Mouse (Mus musculus) lung, postnatal 14 days (tissue): ENCODE measurements around the gene 4930544D05Rik.
"Not testable (repeated sequence)": the region's sequence is repeated elsewhere in the genome, so short reads cannot be mapped to it uniquely, and the experiment has no call there.

Experiments
- DNase-seq: peaks from one replicate; pipeline ENCODE4 v3.0.0; 2021

4930544D05Rik gene

DNA sequence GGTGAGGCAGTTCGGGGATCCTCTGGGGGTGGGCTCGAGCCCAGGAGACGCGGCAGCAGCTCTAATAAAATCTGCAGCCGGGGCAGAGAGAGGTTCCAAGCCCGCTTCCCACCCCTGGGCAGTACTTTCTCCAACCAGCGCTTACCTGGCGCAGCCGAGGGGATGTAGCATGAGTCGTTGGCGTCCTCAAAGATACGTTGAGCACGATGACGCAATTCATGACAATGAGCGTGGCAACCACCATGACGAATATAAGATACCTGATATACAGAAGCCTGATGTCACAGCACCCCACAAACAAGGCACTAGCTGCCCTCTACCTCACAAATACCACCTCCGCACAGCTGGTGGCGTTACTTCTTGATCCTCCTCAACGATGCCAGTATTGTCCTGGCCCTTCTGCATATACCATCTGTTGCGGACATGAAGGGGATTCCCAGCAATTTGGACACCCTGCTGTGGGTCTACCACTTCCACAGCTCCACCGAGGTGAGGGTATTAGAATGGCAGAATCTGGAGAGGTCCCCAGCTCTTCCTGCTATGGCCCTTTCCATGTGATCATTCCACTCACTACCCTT lies at the start of gene 4930544D05Rik:
4930544D05Rik (plus strand) TSS at position 333 of the 578 bp plus-strand sequence.
- no peak for DNase-seq

DNA sequence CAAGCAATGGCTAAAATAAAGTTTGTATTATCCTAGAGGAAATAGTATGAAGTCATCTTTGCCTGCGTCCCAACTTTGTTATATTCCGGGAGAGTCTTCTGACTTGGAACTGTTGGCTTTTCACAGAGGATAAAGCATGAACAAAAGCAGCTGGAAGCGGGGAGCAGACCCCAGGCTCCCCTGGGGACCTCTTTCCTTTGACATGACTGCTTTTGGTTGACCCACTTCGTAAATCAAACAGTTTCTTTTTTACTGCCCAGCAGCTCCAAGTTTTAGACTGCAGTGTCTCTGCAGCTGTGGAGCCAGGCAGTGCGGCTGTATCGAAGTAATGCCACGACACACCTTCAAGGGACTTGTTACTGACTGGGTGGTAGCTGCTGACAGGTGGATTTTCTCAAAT lies 49.1 kb upstream of the 4930544D05Rik start:
- DNase-seq = no peak

DNA sequence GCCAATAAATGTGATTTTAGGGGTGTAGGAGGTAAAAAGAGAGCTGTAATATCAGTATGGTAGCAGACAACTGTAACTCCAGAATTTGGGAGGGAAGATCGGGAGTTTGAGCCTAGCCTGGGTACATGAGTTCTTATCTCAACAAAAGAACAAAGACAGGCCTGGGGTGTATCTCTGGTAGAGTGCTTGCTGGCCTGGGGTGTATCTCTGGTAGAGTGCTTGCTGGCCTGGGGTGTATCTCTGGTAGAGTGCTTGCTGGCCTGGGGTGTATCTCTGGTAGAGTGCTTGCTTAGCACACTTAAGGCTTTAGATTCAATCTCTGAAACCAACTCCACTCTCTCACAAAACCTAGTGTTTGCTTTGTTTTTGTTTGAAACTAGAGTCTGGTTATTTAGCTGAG lies 45.0 kb upstream of the 4930544D05Rik start:
- DNase-seq = not testable (repeated sequence)

DNA sequence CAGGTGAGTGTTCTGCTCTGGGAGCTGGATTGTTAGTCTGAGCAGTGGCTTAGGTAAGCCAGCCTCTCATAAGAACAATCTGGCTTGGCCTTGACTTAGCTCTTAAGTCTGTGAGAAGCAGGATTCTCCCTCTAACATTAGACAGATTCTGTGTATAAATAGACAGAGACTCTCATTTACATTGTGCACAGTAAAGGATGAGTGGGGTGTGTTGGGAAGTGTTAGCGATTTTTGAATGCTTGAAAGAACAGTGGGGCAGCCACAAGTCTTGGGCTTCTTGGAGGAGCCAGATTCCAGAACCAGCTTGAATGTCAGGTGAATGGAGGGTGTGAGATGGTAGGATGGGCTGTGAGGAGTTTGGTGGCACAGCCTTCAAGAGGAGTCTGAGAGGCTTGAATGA lies 44.0 kb upstream of the 4930544D05Rik start:
- no peak for DNase-seq

DNA sequence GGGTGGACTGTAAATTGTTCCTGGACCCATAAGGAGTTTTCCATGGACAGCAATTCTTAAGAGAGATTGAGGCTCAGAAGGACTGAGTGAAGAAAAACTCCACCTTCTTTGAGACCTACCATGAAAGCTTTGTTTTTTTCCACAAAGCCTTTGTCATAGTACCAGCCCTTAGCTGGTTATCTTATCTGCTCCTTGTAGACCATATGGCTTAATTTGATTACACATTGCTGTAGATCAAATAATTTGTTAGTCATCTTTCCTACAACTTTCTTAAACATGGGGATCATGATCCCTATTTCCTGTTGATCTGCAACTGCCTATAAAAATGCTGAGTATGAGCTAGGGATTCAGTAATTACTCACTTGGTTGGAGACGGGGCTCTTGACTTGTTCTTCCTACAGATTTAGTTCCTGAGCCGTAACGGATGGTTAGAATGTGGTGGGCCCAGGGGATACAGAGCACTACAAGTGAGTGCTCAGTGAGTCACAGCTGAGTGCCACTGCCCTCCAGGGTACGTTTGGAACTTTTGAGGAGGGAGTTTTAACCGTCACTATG lies 43.2 kb upstream of the 4930544D05Rik start:
- DNase-seq = no peak

DNA sequence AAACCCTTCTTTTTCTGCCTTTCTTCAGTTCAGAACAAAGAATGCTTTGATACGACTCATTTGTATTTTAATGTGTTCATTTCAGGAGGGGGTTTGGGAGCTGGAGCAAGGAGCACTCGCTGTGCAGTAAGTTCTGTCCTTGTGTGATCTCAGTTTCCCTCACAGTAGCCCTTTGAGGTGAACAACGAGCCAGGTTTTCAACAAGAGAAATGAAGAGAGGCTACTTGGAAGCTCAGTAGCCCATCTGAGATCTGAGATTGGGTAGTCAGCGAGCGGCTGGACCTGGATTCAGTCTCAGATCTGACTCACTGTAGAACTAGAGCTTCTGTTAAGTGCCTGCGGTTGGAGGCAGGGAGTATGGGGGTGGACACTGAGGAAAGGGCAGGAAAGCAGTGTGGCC lies 41.8 kb upstream of the 4930544D05Rik start:
- no peak for DNase-seq

DNA sequence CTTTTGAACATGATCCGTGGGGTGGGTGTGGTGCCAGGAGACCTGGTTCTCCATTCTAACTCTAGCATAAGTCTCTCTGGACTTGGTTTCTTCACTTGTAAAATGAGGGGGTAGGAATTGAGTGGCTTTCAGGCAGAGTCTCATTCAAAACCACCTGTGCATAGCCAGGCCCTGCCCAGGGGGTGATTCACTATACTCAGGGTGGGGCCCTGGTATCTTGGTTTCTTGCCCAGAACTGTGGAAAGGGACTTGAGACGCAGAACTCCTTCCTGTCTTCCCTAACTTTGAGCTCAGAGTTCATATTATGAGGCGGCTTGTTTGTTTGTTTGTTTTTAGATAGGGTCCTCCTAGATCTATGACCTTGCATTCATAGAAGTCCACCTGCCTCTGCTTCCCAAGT lies 38.4 kb upstream of the 4930544D05Rik start:
- DNase-seq = no peak

DNA sequence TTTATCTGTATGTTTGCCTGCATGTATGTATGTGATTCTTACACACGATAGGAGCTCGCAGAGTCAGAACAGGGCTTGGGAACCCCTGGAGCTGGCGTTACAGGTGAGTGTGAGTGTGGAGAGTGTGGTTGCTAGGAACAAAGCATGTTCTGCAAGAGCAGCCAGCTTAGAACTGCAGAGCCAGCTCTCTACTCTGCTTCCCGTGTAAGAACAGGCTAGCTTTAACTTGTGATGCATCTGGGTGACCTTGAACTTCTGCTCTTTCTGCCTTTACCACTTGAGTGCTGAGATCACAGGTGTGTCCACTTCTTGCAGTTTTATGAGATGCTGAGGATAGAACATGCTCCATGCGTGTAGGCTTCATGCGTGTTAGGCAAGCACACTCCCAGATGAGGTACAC lies 36.7 kb upstream of the 4930544D05Rik start:
- no peak for DNase-seq

DNA sequence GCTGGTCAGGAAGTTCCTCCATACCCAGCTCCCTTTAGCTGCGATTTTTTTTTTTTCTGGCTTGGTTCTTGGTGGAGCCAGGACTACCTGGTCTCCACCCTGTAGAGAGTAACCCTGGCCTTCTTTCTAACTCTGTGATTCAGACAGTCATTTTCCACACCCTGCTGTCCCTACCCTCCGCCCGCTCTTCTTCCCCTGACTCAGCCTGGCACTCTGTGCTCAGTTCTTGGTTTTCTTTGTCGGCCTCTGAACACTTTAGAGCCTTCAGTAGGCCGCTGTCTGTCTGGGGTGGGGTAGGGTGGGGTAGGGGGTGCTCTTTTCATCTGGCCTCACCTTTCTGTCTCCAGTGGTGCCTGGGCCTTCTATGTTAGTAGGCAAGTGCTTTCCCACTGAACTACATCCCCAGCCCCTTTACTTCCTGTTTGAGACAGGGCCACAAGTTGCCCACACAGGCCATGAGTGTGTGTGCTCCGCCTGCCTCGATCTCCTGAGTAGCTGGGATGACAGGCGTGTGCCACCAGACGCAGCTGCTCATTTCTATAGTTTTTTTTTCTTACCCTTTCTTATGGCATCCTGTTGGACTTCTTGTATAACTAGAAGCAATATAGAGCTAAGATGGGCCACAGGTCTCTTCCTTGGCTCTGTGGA lies 35.8 kb upstream of the 4930544D05Rik start:
- DNase-seq = no peak

DNA sequence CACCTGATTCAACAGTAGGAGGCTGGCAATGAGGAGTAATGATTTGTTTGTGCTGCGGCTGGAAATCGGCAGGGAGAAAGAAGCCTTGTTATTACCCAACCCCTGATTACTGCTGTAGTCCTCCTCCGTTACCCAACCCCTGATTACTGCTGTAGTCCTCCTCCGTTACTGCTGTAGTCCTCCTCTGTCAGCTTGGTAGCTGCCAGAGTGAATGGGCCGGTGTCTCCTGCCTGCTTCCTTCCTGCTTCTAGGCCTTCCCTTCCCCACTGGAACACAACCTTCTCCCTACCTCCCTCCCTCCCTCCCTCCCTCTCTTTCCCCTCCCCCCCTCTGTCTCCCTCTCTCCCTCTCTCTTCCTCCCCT lies 35.3 kb upstream of the 4930544D05Rik start:
- no peak for DNase-seq

DNA sequence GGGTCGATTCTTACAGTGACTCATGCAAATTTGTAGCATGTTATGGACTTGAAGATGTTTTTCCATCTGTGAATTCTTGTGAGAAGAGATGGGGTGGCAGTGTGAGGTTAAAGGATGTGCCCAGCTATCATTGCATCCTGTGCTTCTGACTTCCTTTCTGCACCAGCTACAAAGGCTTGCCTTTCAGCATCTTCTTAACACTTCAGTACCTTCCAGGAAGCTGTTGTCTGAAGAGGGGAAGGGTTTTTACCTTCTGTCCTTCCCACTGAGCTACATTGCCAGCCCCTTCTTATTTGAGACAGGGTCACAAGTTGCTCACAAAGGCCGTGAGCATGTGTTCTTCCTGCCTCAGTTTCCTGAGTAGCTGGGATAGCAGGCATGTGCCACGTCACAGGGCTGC lies 34.7 kb upstream of the 4930544D05Rik start:
- DNase-seq = no peak

DNA sequence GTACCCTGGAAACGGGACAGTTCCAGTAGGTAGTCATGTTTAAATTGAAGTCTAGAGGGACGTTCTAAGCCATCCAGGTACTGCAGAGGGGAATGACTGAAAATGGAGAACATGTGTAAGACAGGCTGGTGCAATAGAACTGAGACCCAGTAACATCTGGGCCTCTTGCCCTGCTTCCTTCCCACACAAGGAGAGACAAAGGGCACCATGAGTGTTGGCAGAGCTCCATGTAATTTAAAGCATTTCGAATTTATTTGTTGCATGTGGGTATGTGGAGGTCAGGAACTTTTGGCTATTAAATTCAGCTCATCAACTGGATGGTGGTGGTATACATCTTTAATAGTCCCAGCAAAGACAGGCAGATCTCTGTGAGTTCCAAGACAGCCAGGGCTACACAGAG lies 33.5 kb upstream of the 4930544D05Rik start:
- DNase-seq = no peak

DNA sequence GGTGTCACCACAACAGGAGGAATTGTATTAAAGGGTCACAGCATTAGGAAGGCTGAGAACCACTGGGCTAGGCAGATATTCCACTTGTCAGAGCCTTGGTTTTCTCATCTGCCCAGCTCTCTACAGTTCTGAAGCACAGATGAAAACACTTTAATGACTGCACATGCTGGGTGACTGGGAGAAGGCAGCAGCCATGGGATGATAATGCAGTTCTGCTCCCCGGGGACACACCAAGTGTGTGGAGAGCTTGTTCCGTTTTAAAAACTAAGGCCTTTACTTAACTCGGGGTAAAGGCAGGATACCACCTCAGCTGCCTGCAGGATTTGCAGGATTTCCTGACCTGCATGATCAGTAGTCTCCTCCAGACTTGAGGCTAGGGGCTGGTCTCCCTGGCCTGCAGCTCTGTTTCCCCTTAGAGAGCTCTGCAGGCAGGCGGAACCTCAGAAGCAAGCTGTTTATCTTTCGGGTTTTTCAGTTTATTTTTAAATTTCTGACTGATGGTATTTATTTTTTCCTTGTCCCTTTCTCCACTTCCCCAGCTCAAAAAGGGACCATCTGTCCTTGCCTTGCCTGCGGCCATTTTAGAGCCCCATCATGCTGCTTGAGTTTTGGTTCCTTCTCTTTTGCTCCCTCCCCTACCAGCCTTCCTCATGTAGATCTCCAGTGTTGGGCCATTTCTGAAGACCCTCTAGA lies 32.5 kb upstream of the 4930544D05Rik start:
- no peak for DNase-seq

DNA sequence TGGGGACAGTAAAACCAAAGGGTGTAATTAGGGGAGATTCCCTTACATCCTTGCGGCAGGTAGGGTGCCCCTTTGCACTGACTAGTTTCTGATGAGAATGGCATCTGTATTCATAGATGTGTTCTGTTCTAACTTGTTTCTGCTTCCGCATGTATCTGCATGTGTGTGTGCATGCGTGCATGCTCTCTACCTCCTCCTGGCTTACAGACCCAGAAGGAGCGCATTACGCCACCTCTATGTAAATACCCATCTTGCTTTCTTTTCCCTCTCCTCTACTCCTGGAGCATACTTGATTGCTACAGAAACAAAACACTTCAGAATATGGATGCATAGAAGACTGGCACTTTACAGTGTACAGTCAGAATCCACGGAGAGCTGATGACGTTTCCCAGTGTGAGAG lies 31.9 kb upstream of the 4930544D05Rik start:
- no peak for DNase-seq

DNA sequence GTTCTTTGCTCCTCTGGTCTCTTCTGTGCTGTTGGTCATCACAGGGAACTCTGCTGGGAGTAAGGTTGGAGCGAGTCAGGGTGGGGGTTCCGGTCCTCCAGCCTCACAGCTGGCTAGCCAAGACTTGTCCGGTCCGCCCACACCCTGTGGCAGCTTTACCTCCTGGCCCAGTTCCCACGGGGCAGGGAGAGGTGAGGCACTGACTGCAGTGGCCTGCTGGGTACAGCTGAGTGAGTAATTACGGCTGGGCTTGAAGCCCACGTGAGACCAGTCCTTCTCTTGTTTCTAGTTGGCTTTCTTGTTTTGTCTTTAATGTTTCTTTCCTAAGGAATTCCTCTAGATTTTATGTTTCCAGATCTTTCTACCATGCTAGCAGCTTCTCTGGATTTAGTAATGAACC lies 30.2 kb upstream of the 4930544D05Rik start:
- DNase-seq = peak; percentile 71

DNA sequence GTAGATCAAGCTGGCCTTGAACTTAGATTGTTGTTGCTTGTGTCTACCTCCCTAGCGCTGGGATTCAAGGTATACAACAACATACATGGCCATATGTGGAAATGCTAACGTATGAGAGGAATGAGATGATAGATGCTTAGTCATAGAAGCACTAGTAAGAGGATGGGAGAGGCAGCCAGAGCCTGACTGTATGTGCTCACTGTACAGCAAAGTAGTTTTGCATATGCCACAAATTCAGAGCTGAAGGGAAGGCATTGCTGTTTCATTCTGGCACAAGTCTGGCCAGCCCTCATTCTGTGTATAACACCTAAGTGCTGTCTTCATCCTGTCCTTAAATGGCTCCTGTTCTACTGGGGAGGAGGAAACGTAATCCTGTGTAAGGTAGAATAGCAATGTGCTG lies 29.4 kb upstream of the 4930544D05Rik start:
- DNase-seq = no peak

DNA sequence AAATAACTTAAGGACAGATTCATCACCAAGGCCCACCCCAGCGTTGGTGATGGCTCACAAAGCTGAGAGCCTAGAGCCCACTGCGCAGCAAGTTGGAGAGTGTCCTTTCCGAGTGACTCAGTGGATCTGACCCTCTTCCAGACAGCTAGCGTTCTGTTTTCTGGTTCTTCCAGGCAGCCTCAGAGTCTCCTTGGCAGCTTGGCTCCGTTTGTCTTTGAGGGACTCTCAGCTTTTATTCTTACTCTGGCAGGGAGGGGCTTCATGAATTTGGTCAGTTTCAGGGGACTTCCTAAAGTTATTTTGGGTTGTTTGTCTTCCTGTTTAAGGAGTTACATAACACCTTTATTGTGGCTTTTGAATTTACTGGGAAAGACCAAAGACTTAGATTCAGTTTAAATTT lies 28.7 kb upstream of the 4930544D05Rik start:
- no peak for DNase-seq

DNA sequence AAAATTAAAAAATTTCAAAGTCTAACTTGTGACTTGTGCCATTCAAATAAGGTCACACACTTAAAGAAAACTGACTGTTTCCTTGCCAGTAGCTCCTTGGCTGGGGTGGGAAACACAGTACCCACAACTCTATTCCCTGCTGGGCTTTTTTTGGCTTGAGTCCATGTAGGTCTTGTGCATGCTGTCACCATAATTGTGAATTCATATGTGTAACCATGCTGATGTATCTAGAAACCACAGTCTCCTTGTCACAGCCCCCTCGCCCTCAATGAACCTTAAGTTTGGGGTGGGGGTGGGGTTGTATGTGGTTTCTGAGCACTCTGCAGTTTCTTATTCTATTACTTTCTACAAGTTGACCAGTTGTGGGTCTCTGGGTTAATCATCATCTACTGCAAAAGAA lies 23.9 kb upstream of the 4930544D05Rik start:
- DNase-seq = no peak

DNA sequence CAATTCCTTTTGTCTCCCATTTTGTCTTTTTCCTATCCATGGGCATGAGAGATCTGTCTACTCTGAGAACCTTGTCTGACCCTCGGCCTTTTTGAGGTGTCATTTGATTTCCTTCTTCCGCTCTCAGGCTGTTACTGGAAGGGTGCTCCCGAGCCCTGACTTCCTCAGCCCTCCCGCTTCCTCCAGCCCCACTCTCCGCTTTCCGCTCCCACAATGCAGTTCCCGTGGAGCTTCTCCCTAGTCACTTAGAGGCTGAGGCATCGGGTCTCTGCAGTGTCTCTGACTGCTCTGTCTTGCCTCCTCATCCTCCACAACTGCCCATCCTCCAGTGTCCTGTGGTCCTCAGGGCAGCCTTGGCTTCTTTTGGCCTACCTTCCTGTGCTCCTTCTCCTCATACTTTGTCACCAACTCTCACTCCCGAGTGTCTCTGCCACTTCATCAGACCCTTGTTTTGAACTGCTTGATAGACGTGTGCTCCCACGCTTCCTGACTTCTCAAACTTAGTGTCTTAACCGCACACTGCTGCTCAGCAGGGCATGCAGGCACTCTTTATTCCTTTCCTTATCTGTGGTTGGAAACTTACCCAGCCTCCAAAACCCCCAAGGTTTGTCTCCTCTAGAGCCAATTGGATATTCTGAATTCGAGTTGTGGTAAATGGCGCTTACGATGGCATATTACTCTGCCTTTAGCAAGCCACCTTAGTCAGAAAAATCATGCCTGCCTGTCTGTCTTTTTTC lies 21.2 kb upstream of the 4930544D05Rik start:
- DNase-seq = peak; percentile 57

DNA sequence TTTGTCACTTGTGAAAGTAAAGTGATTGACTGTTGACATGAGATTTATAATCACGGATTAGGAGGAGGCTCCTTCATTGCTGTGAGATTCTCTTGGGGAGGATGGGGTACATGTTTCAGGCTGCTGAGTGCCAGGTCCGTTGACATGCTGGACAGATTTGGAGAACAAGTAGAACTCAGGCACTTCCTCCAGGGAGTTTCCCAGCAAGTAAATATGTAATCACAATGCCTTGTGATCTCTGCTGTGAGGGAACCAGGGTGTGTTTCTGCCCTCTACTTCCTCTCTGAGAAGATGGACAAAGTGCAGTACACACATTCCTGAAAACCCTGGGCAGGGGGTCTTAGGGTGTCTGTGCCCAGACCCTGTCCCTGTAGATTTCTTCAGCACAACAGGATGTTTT lies 20.0 kb upstream of the 4930544D05Rik start:
- no peak for DNase-seq

DNA sequence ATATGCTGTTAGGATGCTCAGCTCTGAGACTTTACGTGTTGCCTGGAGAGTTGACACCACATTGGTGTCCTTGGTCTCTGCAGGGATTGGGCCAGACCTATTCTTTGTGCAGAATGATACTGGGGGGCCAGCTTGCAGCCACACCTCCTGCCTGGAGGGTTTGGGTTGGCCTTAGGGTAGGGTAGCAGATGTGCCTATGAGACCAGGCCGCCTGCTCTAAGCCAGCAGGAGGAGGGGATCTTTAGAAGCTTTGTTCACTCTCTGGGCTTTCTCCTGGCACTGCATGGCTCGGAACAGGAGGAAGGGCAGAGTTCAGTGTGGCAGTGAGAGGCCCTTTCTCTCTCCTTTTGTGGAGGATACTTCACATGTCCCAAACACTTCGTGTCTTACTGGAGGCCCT lies 19.6 kb upstream of the 4930544D05Rik start:
- DNase-seq = no peak

DNA sequence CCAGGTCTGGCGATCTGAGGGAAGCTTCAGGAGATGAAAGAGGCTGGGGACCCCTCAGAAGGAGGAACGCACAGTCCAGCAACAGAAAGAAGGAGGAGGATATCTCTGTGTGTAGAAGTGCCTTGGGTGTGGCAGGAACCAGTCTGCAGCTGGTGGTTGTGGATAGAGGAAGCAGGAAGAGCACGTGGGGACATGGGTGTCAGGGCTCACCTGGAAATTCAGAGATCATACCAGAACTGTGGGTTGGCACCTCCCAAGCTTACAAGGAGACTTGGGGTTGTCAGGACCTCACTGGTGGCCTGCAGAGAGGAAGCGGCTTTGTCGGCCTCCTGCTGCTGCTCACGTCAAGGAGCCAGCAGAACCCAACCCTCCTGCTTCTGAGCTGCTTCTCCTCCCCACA lies 18.3 kb upstream of the 4930544D05Rik start:
- no peak for DNase-seq

DNA sequence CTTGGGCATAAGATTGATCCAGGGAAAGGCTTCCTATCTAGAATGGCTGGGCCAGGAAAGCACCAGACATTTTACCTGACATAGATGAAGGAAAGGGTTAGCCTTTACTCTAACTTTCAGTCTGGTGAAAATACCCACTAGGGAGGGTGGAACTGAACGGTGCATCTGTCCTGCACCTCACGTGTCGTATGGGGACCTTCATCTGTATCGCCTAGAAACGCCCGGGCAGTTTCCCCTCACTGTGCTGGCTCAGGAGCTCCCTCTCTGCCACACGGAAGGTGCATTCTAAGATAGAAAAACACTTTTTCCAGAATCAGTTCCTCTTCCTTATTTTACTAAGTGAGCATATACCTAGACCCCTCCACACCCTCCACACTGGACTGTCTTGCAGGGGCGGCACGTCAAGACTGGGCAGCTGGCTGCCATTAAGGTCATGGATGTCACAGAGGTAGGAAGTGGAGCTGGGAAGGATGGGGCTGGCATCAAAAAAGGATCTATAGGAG lies 17.1 kb upstream of the 4930544D05Rik start:
- DNase-seq = no peak
